Mouse (Mus musculus) liver, embryonic 18 days (tissue): ENCODE data around the gene Cyyr1. TPM values are rescaled to one million over a fixed set of nuclear protein-coding genes. Genes with fewer than 3 reads are reported as not detected.

Experiments used
- polyA plus RNA-seq: library from polyadenylated mRNA; depleted of rRNA; stranded (reverse); fragments of >200 nt; gene quantifications from 2 replicates; pipeline ENCODE4 v1.2.3, GENCODE M21; 2012; rRNA removed

Cyyr1 gene
- polyA plus RNA-seq: 0.59 and 0.70 TPM in 2 replicates

GRCm38 (mm10) chr16:85553297-85553696, at the start of gene Cyyr1:
Cyyr1 (minus strand) TSS chr16:85553397.

Other genes with a start within 250 kb of the Cyyr1 start
- 7.9 and 9.2 TPM in 2 replicates for gene Adamts1, start 249.7 kb upstream of the Cyyr1 start, polyA plus RNA-seq